Mouse (Mus musculus) layer of hippocampus, postnatal 14 days (tissue): ENCODE measurements around the gene Phtf2. TPM values are rescaled to one million over a fixed set of nuclear protein-coding genes. Genes with fewer than 3 reads are reported as not detected.

Experiments used
- total RNA-seq, 2 experiments: library from RNA; stranded (reverse); gene quantifications; 2 replicates each; pipeline ENCODE4 v1.2.3; 2021

Phtf2 gene
- total RNA-seq, 2 experiments from 2014 or later = 15.6 to 16.6 TPM

Other genes with a start within 250 kb of the Phtf2 start
- gene Tmem60, start 67 bp upstream of the Phtf2 start, total RNA-seq = 10 to 100 TPM; 21.1 to 24.0 TPM
- gene Rsbn1l, start 74.3 kb upstream of the Phtf2 start, total RNA-seq = 10 to 100 TPM; 13.9 to 15.5 TPM
- gene Ptpn12, start 173.8 kb upstream of the Phtf2 start, total RNA-seq = 10 to 100 TPM; 40.9 to 46.6 TPM